Mouse (Mus musculus): ENCODE data around the gene Otoa.

DNA sequence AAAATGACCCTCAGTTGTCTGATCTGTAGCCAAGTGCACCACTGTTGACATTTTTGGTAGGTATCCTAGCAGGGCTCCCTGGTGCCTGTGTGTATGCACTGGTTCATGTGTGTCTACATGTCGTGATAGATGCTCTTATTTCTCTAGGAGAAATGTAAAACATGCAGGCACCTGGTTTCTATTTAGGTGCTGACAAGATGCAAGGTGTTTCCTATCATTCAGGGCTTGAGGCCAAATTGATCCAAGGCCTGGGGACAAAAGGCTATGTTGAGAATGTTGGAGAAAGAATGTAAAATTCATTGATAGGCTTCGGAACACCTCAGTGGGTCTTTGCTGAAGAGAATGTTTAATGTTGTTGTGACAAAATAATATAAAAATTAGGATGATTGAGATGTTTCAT, 366 bp downstream of the Otoa start:
- TF ChIP-seq CTCF (IDR thresholded peaks at IDR 0.05; ENCODE audit: low read depth): no peak
- TF ChIP-seq EP300 (IDR thresholded peaks at IDR 0.05; ENCODE audit: low read depth): no peak
